Mouse (Mus musculus) right cerebral cortex, postnatal 4 days (tissue): ENCODE measurements around the gene 4930550C14Rik.

Experiments used
- DNase-seq: peaks from one replicate; pipeline ENCODE4 v3.0.0-alpha.2; 2022

4930550C14Rik gene

GRCm38 (mm10) chr9:53404753-53405722, 2.9 kb downstream of the 4930550C14Rik start:
- DNase-seq, result peak; percentile 73

- no peak for DNase-seq
Observed at GRCm38 (mm10) chr9:53408548-53408947, 6.4 kb downstream of the 4930550C14Rik start.

GRCm38 (mm10) chr9:53408953-53409361, 6.8 kb downstream of the 4930550C14Rik start:
- no peak for DNase-seq

DNA sequence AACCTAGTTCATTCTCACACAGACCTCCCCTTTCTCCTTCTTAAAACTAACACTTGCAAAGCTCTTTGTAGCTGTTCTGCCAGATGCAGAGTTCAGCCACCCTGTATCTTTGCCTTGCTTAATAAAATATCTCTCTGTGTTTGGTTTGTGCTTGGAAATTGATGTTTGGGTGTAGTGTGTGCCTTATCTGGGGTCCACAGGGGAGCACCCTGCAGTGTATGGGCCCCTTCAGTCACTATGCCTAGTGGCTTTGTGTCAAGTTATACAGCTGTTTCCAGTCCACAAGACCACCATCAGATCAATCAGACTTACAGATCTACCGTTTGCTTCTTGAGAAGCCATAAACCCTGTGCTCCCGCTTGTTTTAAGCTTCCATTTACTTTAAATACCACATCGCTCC, 7.3 kb downstream of the 4930550C14Rik start:
- DNase-seq, result no peak

DNA sequence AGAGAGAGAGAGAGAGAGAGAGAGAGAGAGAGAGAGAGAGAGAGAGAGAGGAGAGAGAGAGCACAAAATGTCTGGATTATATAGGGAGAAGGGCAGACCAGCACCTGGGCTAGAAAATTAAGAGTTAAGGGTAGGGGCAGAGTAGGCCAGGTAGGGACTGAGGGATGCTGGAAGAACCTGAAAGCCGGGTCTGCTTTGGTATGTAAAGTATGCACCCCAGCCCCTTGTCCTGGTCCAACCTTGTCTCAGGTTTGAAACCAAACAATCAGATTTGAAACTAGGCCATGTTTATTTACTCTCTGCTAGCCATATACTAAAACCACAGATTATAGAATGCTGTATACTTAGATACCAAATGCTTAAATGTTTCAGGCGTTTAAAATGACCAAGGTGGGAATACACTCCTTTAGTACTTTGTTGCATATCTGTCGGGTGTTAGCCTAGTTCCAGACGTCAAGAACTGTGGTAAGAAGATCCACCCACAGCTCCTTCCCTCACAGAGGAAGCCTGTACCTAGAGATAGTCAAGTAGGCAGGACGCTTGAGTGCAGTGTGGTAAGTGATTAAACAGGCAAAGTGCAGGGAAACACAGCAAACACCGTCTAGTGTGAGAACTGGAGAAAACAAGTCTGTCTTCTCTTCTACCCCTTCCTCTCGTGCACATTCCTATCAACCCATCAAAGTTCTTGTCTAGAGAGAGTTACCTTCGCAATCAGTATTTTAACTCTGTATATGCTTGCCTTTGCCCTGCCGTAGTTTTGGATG, 20.2 kb downstream of the 4930550C14Rik start:
- DNase-seq, result no peak

GRCm38 (mm10) chr9:53426726-53427125, 24.6 kb downstream of the 4930550C14Rik start:
- no peak for DNase-seq

DNA sequence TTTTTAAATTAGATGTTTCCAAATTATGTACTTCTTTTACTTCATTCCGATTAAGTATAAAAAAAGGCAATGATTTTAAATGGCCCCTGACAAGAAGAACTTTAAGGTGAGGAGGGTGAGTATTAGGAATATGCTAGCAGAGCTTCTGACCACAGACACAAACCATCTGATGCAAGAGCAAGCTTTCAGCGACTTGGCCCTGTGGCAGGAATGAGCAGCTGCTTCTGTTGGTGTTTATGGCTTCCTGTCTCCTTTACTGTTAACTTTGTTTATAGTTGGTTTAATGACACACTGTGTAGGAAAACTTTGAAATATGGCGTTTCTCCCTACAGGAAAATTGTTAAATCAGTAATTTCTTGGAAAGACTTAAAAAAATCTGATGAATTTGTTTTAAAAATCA, 25.5 kb downstream of the 4930550C14Rik start:
- no peak for DNase-seq

DNA sequence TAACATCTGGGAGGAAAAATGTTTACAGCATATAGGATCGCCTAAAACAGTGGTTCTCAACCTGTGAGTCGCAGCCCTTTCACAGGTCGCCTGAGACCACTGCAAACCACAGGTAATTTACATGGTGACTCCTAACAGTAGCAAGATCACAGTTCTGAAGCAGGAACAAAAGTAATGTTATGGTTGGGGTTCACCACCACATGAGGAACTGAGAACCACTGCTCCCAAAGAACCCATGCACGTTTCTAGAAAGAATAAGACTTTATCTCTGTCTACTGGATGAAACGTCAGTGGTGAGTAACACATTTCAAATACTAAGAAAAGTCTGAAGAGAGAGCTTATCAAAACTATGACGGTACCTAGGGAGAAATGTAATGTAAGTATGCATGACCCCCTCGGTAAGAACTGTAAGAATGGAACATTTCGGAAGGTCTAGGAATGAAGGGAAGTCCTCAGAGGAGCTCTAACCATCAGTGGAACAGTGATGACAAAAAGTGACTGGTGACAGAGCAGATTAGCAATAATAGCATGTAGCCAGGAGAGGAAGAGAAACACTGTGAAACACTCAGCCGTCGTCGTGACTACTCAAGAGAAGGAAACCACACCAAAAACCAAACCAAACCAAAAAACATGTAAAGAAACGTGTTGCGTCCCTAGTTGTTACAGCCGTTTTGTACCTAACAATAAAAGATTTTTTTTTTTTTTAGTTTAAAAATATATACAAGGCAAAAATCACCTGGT, 33.9 kb downstream of the 4930550C14Rik start:
- no peak for DNase-seq

GRCm38 (mm10) chr9:53450609-53451008, 48.5 kb downstream of the 4930550C14Rik start:
- no peak for DNase-seq

- no peak for DNase-seq
Observed at GRCm38 (mm10) chr9:53452038-53452437, 49.9 kb downstream of the 4930550C14Rik start.

GRCm38 (mm10) chr9:53472806-53473518, 70.8 kb downstream of the 4930550C14Rik start:
- no peak for DNase-seq
